In the genomic region with DNA sequence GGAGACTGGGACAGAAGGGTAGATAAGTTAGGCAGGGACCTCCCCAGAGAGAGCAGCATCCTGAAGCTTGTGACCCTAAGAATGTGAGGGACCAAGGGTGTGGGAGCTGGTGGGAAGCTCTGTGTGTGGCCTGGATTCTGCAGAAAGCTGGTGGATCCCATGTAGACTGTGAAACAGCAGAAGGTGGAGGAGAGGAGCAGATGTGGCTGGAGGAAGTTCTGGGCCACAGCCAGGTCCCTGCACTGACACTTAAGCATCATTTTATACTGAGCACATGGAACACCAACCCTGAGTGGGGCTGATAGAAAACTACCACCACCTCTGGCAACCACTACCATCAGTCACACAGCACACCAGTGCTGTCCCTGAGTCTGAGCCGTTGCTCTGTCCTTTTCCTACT, we compare ENCODE assay signal across 23 mouse cellular contexts.
"Had no signal": no experiment of that assay in that cellular context is flagged by ENCODE, and none has a peak within 500 bp of the region (broad histone marks: within the 10 kb centered on the region; RNA-seq: fewer than 3 reads in every experiment).

No protein-coding gene starts in this region.

- H3K27ac ChIP-seq: gastrocnemius, adult 2 months; heart, embryonic 10.5 days; hindbrain, embryonic 10.5 days; hindbrain, embryonic 12.5 days; hindbrain, embryonic 14.5 days; kidney, embryonic 15.5 days; kidney, postnatal 0 days; left cerebral cortex, adult 2 months; limb, embryonic 10.5 days; limb, embryonic 12.5 days; liver, embryonic 13.5 days had no signal

- H3K36me3 ChIP-seq: hindbrain, embryonic 10.5 days; hindbrain, embryonic 12.5 days; limb, embryonic 10.5 days; limb, embryonic 12.5 days had no signal

- H3K27me3 ChIP-seq: heart, embryonic 12.5 days had no signal

- H3K4me3 ChIP-seq: gastrocnemius, adult 2 months; heart, embryonic 10.5 days; heart, embryonic 12.5 days; hindbrain, embryonic 10.5 days; hindbrain, embryonic 12.5 days; kidney, embryonic 15.5 days; left cerebral cortex, adult 2 months; limb, embryonic 10.5 days; limb, embryonic 12.5 days; liver, embryonic 13.5 days had no signal

- DNase-seq: gastrocnemius, adult 2 months; gastrocnemius, postnatal 10 days; gastrocnemius, postnatal 25 days; heart, adult 18-20 months; heart, postnatal 10 days; heart, postnatal 4 days; kidney, adult 11 months; kidney, adult 2 months; kidney, adult 9 months; kidney, postnatal 14 days; kidney, postnatal 36 days; liver; liver, embryonic 13.5 days had no signal
